Mouse (Mus musculus) central nervous system, embryonic 14 days (tissue): Measurements from ENCODE around the gene Pgc. TPM values are rescaled to one million over a fixed set of nuclear protein-coding genes. Genes with fewer than 3 reads are reported as not detected.

Source experiments
- polyA plus RNA-seq: library from polyadenylated mRNA; depleted of rRNA; stranded (reverse); fragments of >200 nt; gene quantifications from 2 replicates; pipeline ENCODE4 v1.2.3, GENCODE M21; 2012; rRNA removed

Pgc gene
- 0.08 TPM in 1 of 2 replicates, not detected in the other for polyA plus RNA-seq

GRCm38 (mm10) chr17:47726566-47726965 lies at the start of gene Pgc:
Gene Pgc, plus strand, starts transcription at chr17:47726842.

GRCm38 (mm10) chr17:47688344-47688607 lies 38.4 kb upstream of the Pgc start, which contains the start of gene Tomm6:
Gene Tomm6, minus strand, starts transcription at chr17:47688386.

GRCm38 (mm10) chr17:47688608-47689575 lies 37.8 kb upstream of the Pgc start, which contains the start of gene Frs3:
Gene Frs3, plus strand, starts transcription at chr17:47689030.

GRCm38 (mm10) chr17:47694442-47694502 lies 32.4 kb upstream of the Pgc start, which contains the start of gene Gm21981:
Gene Gm21981, minus strand, starts transcription at chr17:47694455.

GRCm38 (mm10) chr17:47694503-47695336 lies 31.9 kb upstream of the Pgc start, which contains the start of gene Prickle4:
Gene Prickle4, minus strand, starts transcription at chr17:47694736.

GRCm38 (mm10) chr17:47736856-47737255 lies 10.2 kb downstream of the Pgc start, which contains the start of gene Tfeb:
Gene Tfeb, plus strand, starts transcription at chr17:47737030.

Other genes starting within 250 kb of the Pgc start
- gene Taf8, start 224.6 kb upstream of the Pgc start, polyA plus RNA-seq = 42.1 and 43.3 TPM in 2 replicates
- 70.8 and 130 TPM in 2 replicates for gene Ccnd3, start 221.8 kb upstream of the Pgc start, polyA plus RNA-seq
- 26.6 and 27.5 TPM in 2 replicates for gene Bysl, start 115.3 kb upstream of the Pgc start, polyA plus RNA-seq
- 52.6 and 55.4 TPM in 2 replicates for gene Med20, start 115.3 kb upstream of the Pgc start, polyA plus RNA-seq
- 2.2 and 2.3 TPM in 2 replicates for gene Gm20517, start 115.3 kb upstream of the Pgc start, polyA plus RNA-seq
- 29.8 and 33.7 TPM in 2 replicates for gene Usp49, start 96.2 kb upstream of the Pgc start, polyA plus RNA-seq
- gene Tomm6, start 38.5 kb upstream of the Pgc start, polyA plus RNA-seq = 83.6 and 105 TPM in 2 replicates
- gene Frs3, start 37.8 kb upstream of the Pgc start, polyA plus RNA-seq = 36.2 and 40.0 TPM in 2 replicates
- gene Gm21981, start 32.4 kb upstream of the Pgc start, polyA plus RNA-seq = 3.9 and 4.5 TPM in 2 replicates
- 1.0 TPM in 2 replicates for gene Prickle4, start 32.1 kb upstream of the Pgc start, polyA plus RNA-seq
- 2.4 and 3.7 TPM in 2 replicates for gene Tfeb, start 10.2 kb downstream of the Pgc start, polyA plus RNA-seq
- 37.4 and 87.0 TPM in 2 replicates for gene Mdfi, start 107.8 kb downstream of the Pgc start, polyA plus RNA-seq
- gene Foxp4, start 197.8 kb downstream of the Pgc start, polyA plus RNA-seq = 88.7 and 94.3 TPM in 2 replicates